Mouse (Mus musculus): Measurements from ENCODE around the gene Grin2a. TPM values are rescaled to one million over a fixed set of nuclear protein-coding genes. Genes with fewer than 3 reads are reported as not detected.

The Grin2a gene
- polyA plus RNA-seq, 1 experiment from 2014 or later: 0.30 TPM

- Histone ChIP-seq H3K4me3 (replicated peaks) (no peak overlapping the region), H3K27me3 (no peaks in the 10 kb centered on the region), H3K4me2 (no peak overlapping the region), H3K4me1 (replicated peaks) (no peaks in the 10 kb centered on the region), H3K36me3 (no peaks in the 10 kb centered on the region), H3K9me3 (no peaks in the 10 kb centered on the region), H3K27ac (no peak overlapping the region), H3K9ac (replicated peaks) (no peak overlapping the region)
- 15% methylated on average over 1 of the region's 1 CpGs for WGBS
- no peak for ATAC-seq (ENCODE audit: insufficient number of reproducible peaks, insufficient read depth, low FRiP score, low TSS enrichment, low read depth)
Measured at GRCm38 (mm10) chr16:9561816-9562215, 433.5 kb downstream of the Grin2a start.

DNA sequence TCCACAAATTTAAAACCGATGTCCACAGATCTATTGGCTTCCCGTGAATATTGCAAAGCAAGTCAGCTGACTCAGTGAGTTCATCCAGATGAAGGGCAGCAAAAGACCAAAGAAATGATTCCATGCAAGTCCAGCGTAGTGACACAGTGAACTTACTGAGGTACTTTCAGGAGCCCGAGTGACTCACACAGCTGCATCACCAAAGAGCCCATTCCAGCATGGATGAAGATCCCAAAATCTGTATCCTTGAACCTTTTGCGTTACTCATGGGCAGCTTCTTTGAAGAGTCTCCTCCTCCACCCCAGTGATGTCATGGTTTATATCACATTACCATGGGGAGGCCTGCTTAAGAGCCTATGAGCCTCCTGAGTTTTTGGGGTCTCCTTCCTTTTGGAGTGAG lies 460.2 kb downstream of the Grin2a start:
- Histone ChIP-seq H3K4me2 (no peak overlapping the region), H3K36me3 (no peaks in the 10 kb centered on the region), H3K9ac (replicated peaks) (no peak overlapping the region), H3K4me3 (replicated peaks) (no peak overlapping the region), H3K27ac (no peak overlapping the region), H3K9me3 (no peaks in the 10 kb centered on the region), H3K4me1 (replicated peaks) (no peaks in the 10 kb centered on the region), H3K27me3 (no peaks in the 10 kb centered on the region)
- ATAC-seq (ENCODE audit: insufficient number of reproducible peaks, insufficient read depth, low FRiP score, low TSS enrichment, low read depth): no peak
- WGBS: 86% methylated on average over 5 of the region's 5 CpGs

GRCm38 (mm10) chr16:9533564-9534332 lies 461.6 kb downstream of the Grin2a start:
- H3K4me3 ChIP-seq (replicated peaks): no peak overlapping the region
- H3K27me3 ChIP-seq: no peaks in the 10 kb centered on the region
- H3K27ac ChIP-seq: no peak overlapping the region
- no peak overlapping the region for H3K4me2 ChIP-seq
- 58% methylated on average over 9 of the region's 9 CpGs for WGBS
- no peak overlapping the region for H3K9ac ChIP-seq (replicated peaks)
- H3K4me1 ChIP-seq (replicated peaks): no peaks in the 10 kb centered on the region
- no peaks in the 10 kb centered on the region for H3K9me3 ChIP-seq
- no peak for ATAC-seq (ENCODE audit: insufficient number of reproducible peaks, insufficient read depth, low FRiP score, low TSS enrichment, low read depth)
- H3K36me3 ChIP-seq: no peaks in the 10 kb centered on the region

- Histone ChIP-seq H3K9ac (replicated peaks) (no peak overlapping the region), H3K27me3 (no peaks in the 10 kb centered on the region), H3K27ac (no peak overlapping the region), H3K4me1 (replicated peaks) (no peaks in the 10 kb centered on the region), H3K4me3 (replicated peaks) (no peak overlapping the region), H3K9me3 (no peaks in the 10 kb centered on the region), H3K4me2 (no peak overlapping the region), H3K36me3 (no peaks in the 10 kb centered on the region)
- WGBS: 84% methylated on average over 6 of the region's 6 CpGs
- ATAC-seq (ENCODE audit: insufficient number of reproducible peaks, insufficient read depth, low FRiP score, low TSS enrichment, low read depth): no peak
Measured at GRCm38 (mm10) chr16:9532843-9533532, 462.4 kb downstream of the Grin2a start.

GRCm38 (mm10) chr16:9527214-9527613 lies 468.1 kb downstream of the Grin2a start:
- Histone ChIP-seq H3K9ac (replicated peaks) (no peak overlapping the region), H3K4me2 (no peak overlapping the region), H3K36me3 (no peaks in the 10 kb centered on the region), H3K27ac (no peak overlapping the region), H3K9me3 (no peaks in the 10 kb centered on the region), H3K4me1 (replicated peaks) (no peaks in the 10 kb centered on the region), H3K27me3 (no peaks in the 10 kb centered on the region), H3K4me3 (replicated peaks) (no peak overlapping the region)
- ATAC-seq (ENCODE audit: insufficient number of reproducible peaks, insufficient read depth, low FRiP score, low TSS enrichment, low read depth): no peak
- WGBS: 71% methylated on average over 5 of the region's 5 CpGs

- no peak overlapping the region for H3K9ac ChIP-seq (replicated peaks)
- no peaks in the 10 kb centered on the region for H3K36me3 ChIP-seq
- no peak for ATAC-seq (ENCODE audit: insufficient number of reproducible peaks, insufficient read depth, low FRiP score, low TSS enrichment, low read depth)
- no peak overlapping the region for H3K4me3 ChIP-seq (replicated peaks)
- peaks cover 4% of the 10 kb centered on the region; the same call in 1 of the 2 replicates for H3K9me3 ChIP-seq
- H3K4me1 ChIP-seq (replicated peaks): no peaks in the 10 kb centered on the region
- no peak overlapping the region for H3K4me2 ChIP-seq
- no peak overlapping the region for H3K27ac ChIP-seq
- H3K27me3 ChIP-seq: no peaks in the 10 kb centered on the region
Measured at GRCm38 (mm10) chr16:9523314-9523713, 472.0 kb downstream of the Grin2a start.

Other genes starting within 250 kb of the Grin2a start
- 1.1 and 2.0 TPM in 2 replicates for gene Rpl39l, start 174.7 kb upstream of the Grin2a start, polyA plus RNA-seq (2016; fragmentation: Nextera tagmentation; extraction: Ambion mirVana)
- gene Atf7ip2, start 197.2 kb upstream of the Grin2a start, polyA plus RNA-seq (2016; fragmentation: Nextera tagmentation; extraction: Ambion mirVana): 2.5 and 2.9 TPM in 2 replicates